Comparison of ENCODE assay signal across 9 mouse cellular contexts in genomic region chr10:40629140-40629539, GRCm38 (mm10). TPM values are rescaled to one million over a fixed set of nuclear protein-coding genes. Genes with fewer than 3 reads are reported as not detected.
A peak's percentile ranks its signal among the peaks of the same experiment; 100 is the strongest.
DNase-seq lines count a peak whose midpoint lies in the region; ATAC-seq and TF ChIP-seq lines count a peak whose summit lies in the region.
"Had no signal": no experiment of that assay in that cellular context is flagged by ENCODE, and none has a peak within 500 bp of the region (broad histone marks: within the 10 kb centered on the region; RNA-seq: fewer than 3 reads in every experiment).

No protein-coding gene starts in this region.

- peak overlapping the region; percentile 97 for H3K27ac ChIP-seq in kidney, adult 2 months (ENCODE audit: insufficient read depth, low read depth, low read length)
- no peak overlapping the region for H3K27ac ChIP-seq in kidney, embryonic 16.5 days (ENCODE audit: low read length)
- H3K27ac ChIP-seq: midbrain, embryonic 12.5 days had no signal

- H3K4me2 ChIP-seq in kidney, embryonic 16.5 days (replicated peaks; ENCODE audit: low read depth, low read length), result no peak overlapping the region
- H3K4me2 ChIP-seq: midbrain, embryonic 12.5 days had no signal

- no peak for TF ChIP-seq POLR2A in kidney, adult 2 months (IDR thresholded peaks at IDR 0.05; ENCODE audit: low read depth, low read length)

- H3K9me3 ChIP-seq in kidney, embryonic 16.5 days (ENCODE audit: low read length), result no peaks in the 10 kb centered on the region

- DNase-seq in kidney, adult 2 months, result peak; percentile 90
- DNase-seq in MEL-GATA-1-ER (ENCODE audit: extremely low read depth, low read depth), result peak; percentile 43
- peak; percentile 51 for DNase-seq in cerebellum, adult 8-10 months
- peak; percentile 81 to 91 for DNase-seq in kidney, adult 8-10 months
- peak; percentile 51 for DNase-seq in retina, embryonic 14.5 days (ENCODE audit: low spot score)
- DNase-seq in adrenal gland, adult 8-10 months, result no peak

- no peak overlapping the region for H3K4me3 ChIP-seq in kidney, adult 2 months (ENCODE audit: insufficient read depth, low read depth, low read length)
- no peak overlapping the region for H3K4me3 ChIP-seq in kidney, embryonic 16.5 days (ENCODE audit: low read length)
- H3K4me3 ChIP-seq: midbrain, embryonic 12.5 days had no signal

- no peak for ATAC-seq in kidney, embryonic 16.5 days (ENCODE audit: low FRiP score, low TSS enrichment)
- no peak for ATAC-seq in inflammation-experienced regulatory T-cells, adult 6 months

- no peaks in the 10 kb centered on the region for H3K36me3 ChIP-seq in kidney, adult 2 months (ENCODE audit: control insufficient read depth, insufficient read depth, low read length)
- H3K36me3 ChIP-seq in kidney, embryonic 16.5 days (ENCODE audit: insufficient read depth, low read length), result no peaks in the 10 kb centered on the region
- H3K36me3 ChIP-seq: midbrain, embryonic 12.5 days had no signal

- peak; percentile 87 for TF ChIP-seq CTCF in kidney, adult 2 months (conservative IDR thresholded peaks at IDR 0.05; ENCODE audit: insufficient read depth, insufficient read length, low read depth, low read length)

- WGBS in kidney, adult 2 months, result 65% methylated on average over 7 of the region's 7 CpGs
- 78% methylated on average over 7 of the region's 7 CpGs for WGBS in kidney, embryonic 16.5 days

- peaks cover 8% of the 10 kb centered on the region; the same call in 1 of the 2 replicates for H3K4me1 ChIP-seq in kidney, adult 2 months (ENCODE audit: control insufficient read depth, insufficient read depth, low read length)
- H3K4me1 ChIP-seq in kidney, embryonic 16.5 days (ENCODE audit: insufficient read depth, low read length), result 0 out of 2 replicates have a peak, but pooled peaks cover 3% of the 10 kb centered on the region
- H3K4me1 ChIP-seq: midbrain, embryonic 12.5 days had no signal

- no peaks in the 10 kb centered on the region for H3K27me3 ChIP-seq in kidney, adult 2 months (replicated peaks; ENCODE audit: control insufficient read depth, insufficient read depth, low read length)
- H3K27me3 ChIP-seq in kidney, embryonic 16.5 days (ENCODE audit: insufficient read depth, low read length), result no peaks in the 10 kb centered on the region
- H3K27me3 ChIP-seq: midbrain, embryonic 12.5 days had no signal

- H3K9ac ChIP-seq in kidney, embryonic 16.5 days (replicated peaks; ENCODE audit: low read length), result no peak overlapping the region
- H3K9ac ChIP-seq: midbrain, embryonic 12.5 days had no signal

RNA-seq across cellular contexts. Expression of gene Ddo, which starts 0.7 kb away (rescaled TPM):
- 51.6 and 54.3 TPM in 2 replicates for polyA plus RNA-seq in kidney, adult 2 months (2012; rRNA removed)
- 0.74 and 1.0 TPM in 2 replicates for polyA plus RNA-seq in kidney, embryonic 16.5 days (2015; fragmentation: Nextera tagmentation; extraction: Ambion mirVana)
- not detected for polyA plus RNA-seq in inflammation-experienced regulatory T-cells, adult 6 months (2017; shearing (Covaris generic))
- total RNA-seq in adrenal gland, adult 8-10 months (2022), result 1 to 10 TPM; 3.7 to 9.9 (median 6.3) TPM

RNA-seq across cellular contexts. Expression of gene Mettl24, which starts 53.9 kb away (rescaled TPM):
- polyA plus RNA-seq in kidney, adult 2 months (2012; rRNA removed), result 1.6 and 2.1 TPM in 2 replicates
- 2.1 and 2.7 TPM in 2 replicates for polyA plus RNA-seq in kidney, embryonic 16.5 days (2015; fragmentation: Nextera tagmentation; extraction: Ambion mirVana)
- not detected for polyA plus RNA-seq in inflammation-experienced regulatory T-cells, adult 6 months (2017; shearing (Covaris generic))
- total RNA-seq in adrenal gland, adult 8-10 months (2022), result 10 to 100 TPM in 1 of 4 experiments, 1 to 10 TPM in 3; 6.7 to 10.4 (median 8.5) TPM

RNA-seq across cellular contexts. Expression of gene Slc22a16, which starts 59.0 kb away (rescaled TPM):
- 0.11 TPM in 1 of 2 replicates, not detected in the other for polyA plus RNA-seq in kidney, adult 2 months (2012; rRNA removed)
- polyA plus RNA-seq in kidney, embryonic 16.5 days (2015; fragmentation: Nextera tagmentation; extraction: Ambion mirVana), result not detected in 2 replicates
- polyA plus RNA-seq in inflammation-experienced regulatory T-cells, adult 6 months (2017; shearing (Covaris generic)), result not detected
- total RNA-seq in adrenal gland, adult 8-10 months (2022), result not detected
- polyA plus RNA-seq: midbrain, embryonic 12.5 days had no signal

Comparison
In these comparisons a context has a peak if more than half of its experiments do, and no peak if none do; other contexts are left out.
1. RNA of gene Ddo, which starts 0.7 kb away (polyA plus RNA-seq): 51.6 to 54.3 TPM in kidney, adult 2 months; 0.74 to 1.0 TPM in kidney, embryonic 16.5 days and not detected in inflammation-experienced regulatory T-cells, adult 6 months; every median in the first group is over 10 times any median in the second.